19 mouse cellular contexts compared by ENCODE assay signal in the genomic region with DNA sequence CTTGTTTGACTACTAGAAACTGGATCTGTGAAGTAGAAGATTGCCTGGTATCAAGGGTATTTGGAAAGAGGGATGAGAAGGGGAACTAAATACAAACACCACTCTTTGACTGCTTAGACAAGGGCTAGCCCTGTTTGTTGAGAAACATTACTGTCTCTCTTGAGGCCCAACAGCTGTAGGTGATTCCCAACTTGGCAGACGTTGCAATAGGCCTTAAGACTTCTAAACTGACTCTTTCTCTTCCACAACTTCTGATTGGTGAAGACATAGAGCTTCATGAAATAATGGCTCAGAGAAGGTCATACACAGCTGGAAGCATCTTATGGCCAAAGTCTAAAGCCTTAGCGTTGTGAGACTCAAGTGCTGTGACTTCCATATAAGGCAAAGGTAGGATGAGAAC. TPM values are rescaled to one million over a fixed set of nuclear protein-coding genes. Genes with fewer than 3 reads are reported as not detected.
DNase-seq lines count a peak whose midpoint lies in the region; ATAC-seq and TF ChIP-seq lines count a peak whose summit lies in the region.
"Had no signal": no experiment of that assay in that cellular context is flagged by ENCODE, and none has a peak within 500 bp of the region (broad histone marks: within the 10 kb centered on the region; RNA-seq: fewer than 3 reads in every experiment).

No protein-coding gene starts in this region.

- no peaks in the 10 kb centered on the region for H3K36me3 ChIP-seq in embryonic facial prominence, embryonic 14.5 days (ENCODE audit: control insufficient read depth, insufficient read depth, low read length)
- no peaks in the 10 kb centered on the region for H3K36me3 ChIP-seq in embryonic facial prominence, embryonic 10.5 days (replicated peaks)
- H3K36me3 ChIP-seq in lung, embryonic 14.5 days (ENCODE audit: insufficient read depth) = no peaks in the 10 kb centered on the region
- H3K36me3 ChIP-seq in intestine, embryonic 16.5 days (ENCODE audit: control insufficient read depth, insufficient read depth, low read length) = no peaks in the 10 kb centered on the region
- no peaks in the 10 kb centered on the region for H3K36me3 ChIP-seq in stomach, embryonic 16.5 days (ENCODE audit: control insufficient read depth, insufficient read depth, low read length)
- H3K36me3 ChIP-seq: embryonic facial prominence, embryonic 13.5 days; heart, embryonic 10.5 days; hindbrain, embryonic 12.5 days had no signal

- ATAC-seq in embryonic facial prominence, embryonic 14.5 days (ENCODE audit: low read depth) = no peak
- ATAC-seq in lung, embryonic 14.5 days (ENCODE audit: insufficient read depth) = no peak
- peak; percentile 50; the same call in 1 of the 2 replicates for ATAC-seq in intestine, embryonic 16.5 days
- ATAC-seq in stomach, embryonic 16.5 days (ENCODE audit: insufficient read depth, low FRiP score) = peak; percentile 71; the same call in 1 of the 2 replicates
- ATAC-seq: forebrain, embryonic 13.5 days; forebrain, postnatal 0 days had no signal

- TF ChIP-seq CTCF in lung, embryonic 14.5 days (IDR thresholded peaks at IDR 0.05; ENCODE audit: low read depth) = no peak

- 77% methylated on average over 2 of the region's 2 CpGs for WGBS in embryonic facial prominence, embryonic 14.5 days
- 81% methylated on average over 2 of the region's 2 CpGs for WGBS in embryonic facial prominence, embryonic 10.5 days
- WGBS in lung, embryonic 14.5 days = 54% methylated on average over 2 of the region's 2 CpGs
- WGBS in intestine, embryonic 16.5 days = 54% methylated on average over 2 of the region's 2 CpGs
- 61% methylated on average over 2 of the region's 2 CpGs for WGBS in stomach, embryonic 16.5 days

- no peaks in the 10 kb centered on the region for H3K27me3 ChIP-seq in embryonic facial prominence, embryonic 14.5 days (replicated peaks; ENCODE audit: control insufficient read depth, insufficient read depth, low read length)
- H3K27me3 ChIP-seq in embryonic facial prominence, embryonic 10.5 days (replicated peaks; ENCODE audit: low read depth, poor library complexity, severe bottlenecking) = no peaks in the 10 kb centered on the region
- no peaks in the 10 kb centered on the region for H3K27me3 ChIP-seq in lung, embryonic 14.5 days (ENCODE audit: insufficient read depth, low read length)
- H3K27me3 ChIP-seq in intestine, embryonic 16.5 days (replicated peaks; ENCODE audit: control insufficient read depth, insufficient read depth, low read length) = no peaks in the 10 kb centered on the region
- H3K27me3 ChIP-seq in stomach, embryonic 16.5 days (ENCODE audit: control insufficient read depth, insufficient read depth, low read length) = no peaks in the 10 kb centered on the region
- H3K27me3 ChIP-seq: embryonic facial prominence, embryonic 13.5 days; forebrain, embryonic 13.5 days; hindbrain, embryonic 12.5 days had no signal

- H3K4me2 ChIP-seq in embryonic facial prominence, embryonic 14.5 days (ENCODE audit: low read depth, low read length) = no peak overlapping the region
- H3K4me2 ChIP-seq in lung, embryonic 14.5 days = no peak overlapping the region
- no peak overlapping the region for H3K4me2 ChIP-seq in intestine, embryonic 16.5 days (ENCODE audit: low read depth, low read length)
- no peak overlapping the region for H3K4me2 ChIP-seq in stomach, embryonic 16.5 days (ENCODE audit: low read depth, low read length)
- H3K4me2 ChIP-seq: embryonic facial prominence, embryonic 13.5 days; forebrain, embryonic 13.5 days; hindbrain, embryonic 12.5 days had no signal

- no peaks in the 10 kb centered on the region for H3K9me3 ChIP-seq in embryonic facial prominence, embryonic 14.5 days (ENCODE audit: control insufficient read depth, low read length)
- H3K9me3 ChIP-seq in embryonic facial prominence, embryonic 10.5 days = no peaks in the 10 kb centered on the region
- peaks cover 6% of the 10 kb centered on the region; the same call in 1 of the 2 replicates for H3K9me3 ChIP-seq in lung, embryonic 14.5 days (ENCODE audit: low read depth, low read length)
- H3K9me3 ChIP-seq in intestine, embryonic 16.5 days (ENCODE audit: control insufficient read depth, low read length) = no peaks in the 10 kb centered on the region
- H3K9me3 ChIP-seq in stomach, embryonic 16.5 days (replicated peaks; ENCODE audit: control insufficient read depth, low read length) = no peaks in the 10 kb centered on the region
- H3K9me3 ChIP-seq: forebrain, embryonic 13.5 days; heart, embryonic 10.5 days; hindbrain, embryonic 12.5 days had no signal

- H3K4me3 ChIP-seq in embryonic facial prominence, embryonic 14.5 days (ENCODE audit: low read depth, low read length) = no peak overlapping the region
- no peak overlapping the region for H3K4me3 ChIP-seq in embryonic facial prominence, embryonic 10.5 days
- H3K4me3 ChIP-seq in lung, embryonic 14.5 days (ENCODE audit: low read depth, low read length) = no peak overlapping the region
- H3K4me3 ChIP-seq in intestine, embryonic 16.5 days (ENCODE audit: low read length) = no peak overlapping the region
- H3K4me3 ChIP-seq in stomach, embryonic 16.5 days (replicated peaks; ENCODE audit: low read length) = no peak overlapping the region
- H3K4me3 ChIP-seq: embryonic facial prominence, embryonic 13.5 days; forebrain, embryonic 13.5 days; gastrocnemius, adult 2 months; heart, embryonic 10.5 days; hindbrain, embryonic 12.5 days had no signal

- peak; percentile 18 for DNase-seq in embryonic facial prominence, embryonic 14.5 days (ENCODE audit: low spot score)
- DNase-seq in embryonic facial prominence, embryonic 10.5 days (ENCODE audit: low spot score) = no peak
- peak; percentile 31 for DNase-seq in lung, embryonic 14.5 days
- DNase-seq in lung, postnatal 25 days (ENCODE audit: low spot score) = no peak
- DNase-seq in cerebellum, adult 11-12 months = no peak
- DNase-seq: adrenal gland, postnatal 10 days; cerebellum, adult 11 months; cerebellum, adult 9-10 months; cerebellum, postnatal 25 days; forebrain, postnatal 0 days; gastrocnemius, adult 2 months; gastrocnemius, postnatal 25 days; heart, postnatal 4 days had no signal

- H3K4me1 ChIP-seq in embryonic facial prominence, embryonic 14.5 days (ENCODE audit: control insufficient read depth, insufficient read depth, low read length) = no peaks in the 10 kb centered on the region
- no peaks in the 10 kb centered on the region for H3K4me1 ChIP-seq in embryonic facial prominence, embryonic 10.5 days
- H3K4me1 ChIP-seq in lung, embryonic 14.5 days (ENCODE audit: insufficient read depth) = no peaks in the 10 kb centered on the region
- H3K4me1 ChIP-seq in intestine, embryonic 16.5 days (ENCODE audit: control insufficient read depth, insufficient read depth, low read length) = no peaks in the 10 kb centered on the region
- H3K4me1 ChIP-seq in stomach, embryonic 16.5 days (ENCODE audit: control insufficient read depth, insufficient read depth, low read length) = no peaks in the 10 kb centered on the region; the same call in 1 of the 2 replicates
- H3K4me1 ChIP-seq: embryonic facial prominence, embryonic 13.5 days; forebrain, embryonic 13.5 days; heart, embryonic 10.5 days; hindbrain, embryonic 12.5 days had no signal

- no peak overlapping the region for H3K9ac ChIP-seq in embryonic facial prominence, embryonic 14.5 days (ENCODE audit: low read depth, low read length)
- no peak overlapping the region for H3K9ac ChIP-seq in lung, embryonic 14.5 days
- no peak overlapping the region for H3K9ac ChIP-seq in intestine, embryonic 16.5 days (ENCODE audit: low read depth, low read length)
- H3K9ac ChIP-seq in stomach, embryonic 16.5 days (ENCODE audit: low read length) = no peak overlapping the region
- H3K9ac ChIP-seq: embryonic facial prominence, embryonic 13.5 days; forebrain, embryonic 13.5 days; forebrain, postnatal 0 days; hindbrain, embryonic 12.5 days had no signal

- no peak overlapping the region for H3K27ac ChIP-seq in embryonic facial prominence, embryonic 14.5 days (replicated peaks; ENCODE audit: low read depth, low read length)
- H3K27ac ChIP-seq in embryonic facial prominence, embryonic 10.5 days (replicated peaks) = no peak overlapping the region
- H3K27ac ChIP-seq in lung, embryonic 14.5 days (ENCODE audit: low read depth) = no peak overlapping the region
- no peak overlapping the region for H3K27ac ChIP-seq in intestine, embryonic 16.5 days (ENCODE audit: low read length)
- H3K27ac ChIP-seq in stomach, embryonic 16.5 days (ENCODE audit: low read length) = peak overlapping the region; percentile 34; the same call in 1 of the 2 replicates
- H3K27ac ChIP-seq: embryonic facial prominence, embryonic 13.5 days; forebrain, embryonic 13.5 days; gastrocnemius, adult 2 months; heart, embryonic 10.5 days; hindbrain, embryonic 12.5 days had no signal

RNA-seq across cellular contexts. Expression of a gene that starts 26.2 kb away (rescaled TPM):
- 24.6 and 28.3 TPM in 2 replicates for polyA plus RNA-seq in embryonic facial prominence, embryonic 14.5 days (2014; fragmentation: Nextera tagmentation; extraction: Ambion mirVana)
- 0.35 TPM in 2 replicates for polyA plus RNA-seq in embryonic facial prominence, embryonic 10.5 days (2016; fragmentation: Nextera tagmentation; extraction: Ambion mirVana)
- 18.1 and 20.2 TPM in 2 replicates for polyA plus RNA-seq in lung, embryonic 14.5 days (2014; fragmentation: Nextera tagmentation; extraction: Ambion mirVana)
- polyA plus RNA-seq in intestine, embryonic 16.5 days (2015; fragmentation: Nextera tagmentation; extraction: Ambion mirVana) = 10.0 and 10.2 TPM in 2 replicates
- polyA plus RNA-seq in stomach, embryonic 16.5 days (2015; fragmentation: Nextera tagmentation; extraction: Ambion mirVana) = 35.5 and 37.7 TPM in 2 replicates

Comparison
In these comparisons a context has a peak if more than half of its experiments do, and no peak if none do; other contexts are left out.
1. DNase-seq: peak in embryonic facial prominence, embryonic 14.5 days (single experiment) and lung, embryonic 14.5 days (single experiment); none in embryonic facial prominence, embryonic 10.5 days (single experiment), lung, postnatal 25 days (single experiment) and cerebellum, adult 11-12 months (single experiment).
2. ATAC-seq: peak in intestine, embryonic 16.5 days (single experiment) and stomach, embryonic 16.5 days (single experiment); none in embryonic facial prominence, embryonic 14.5 days (single experiment) and lung, embryonic 14.5 days (single experiment).